Mouse (Mus musculus): ENCODE measurements around the gene Gm20715. TPM values are rescaled to one million over a fixed set of nuclear protein-coding genes. Genes with fewer than 3 reads are reported as not detected.

Gm20715 gene
- polyA plus RNA-seq, 1 experiment from 2014 or later: not detected

DNA sequence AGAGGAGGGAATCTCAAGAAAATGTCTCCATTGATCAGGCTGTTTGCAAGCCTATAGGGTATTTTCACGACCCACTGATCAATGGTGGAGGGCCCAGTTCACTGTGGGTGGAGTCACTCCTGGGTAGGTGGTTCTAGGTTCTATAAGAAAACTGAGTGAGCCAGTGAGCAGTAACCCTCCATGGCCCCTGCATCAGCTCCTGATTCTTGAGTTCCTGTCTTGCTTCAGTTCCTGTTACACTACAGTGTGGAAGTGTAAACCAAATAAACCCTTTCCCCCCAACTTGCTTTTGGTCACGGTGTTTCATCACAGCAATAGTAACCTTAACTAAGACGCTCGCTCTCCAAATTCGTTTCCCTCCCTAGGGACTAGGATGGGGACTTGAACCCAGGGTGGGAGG lies 21.1 kb upstream of the Gm20715 start:
- Histone ChIP-seq H3K4me2 (ENCODE audit: low read length) (no peak overlapping the region), H3K9ac (ENCODE audit: low read length) (no peak overlapping the region), H3K4me3 (ENCODE audit: control insufficient read depth in 1 of 2, insufficient read depth in 1 of 2, low read depth in 1 of 2, low read length in 2 of 2) (no peak overlapping the region), H3K27me3 (ENCODE audit: control insufficient read depth, insufficient read depth, low read length) (no peaks in the 10 kb centered on the region), H3K9me3 (ENCODE audit: control insufficient read depth, low read length) (no peaks in the 10 kb centered on the region), H3K36me3 (ENCODE audit: control insufficient read depth, insufficient read depth, low read length) (peaks cover 53% of the 10 kb centered on the region), H3K4me1 (ENCODE audit: control insufficient read depth in 2 of 2, insufficient read depth in 2 of 2, low read length in 2 of 2) (peaks cover under 1% of the 10 kb centered on the region in 2 experiments; a peak in 2 of 4 replicates), H3K27ac (replicated peaks in 1 of 2; ENCODE audit: control insufficient read depth in 1 of 2, insufficient read depth in 1 of 2, low read depth in 2 of 2, low read length in 2 of 2) (no peak overlapping the region)
- no peak for ATAC-seq (ENCODE audit: insufficient number of reproducible peaks, insufficient read depth, low FRiP score, low read depth)
- 82% methylated on average over 5 of the region's 5 CpGs for whole genome bisulfite sequencing

DNA sequence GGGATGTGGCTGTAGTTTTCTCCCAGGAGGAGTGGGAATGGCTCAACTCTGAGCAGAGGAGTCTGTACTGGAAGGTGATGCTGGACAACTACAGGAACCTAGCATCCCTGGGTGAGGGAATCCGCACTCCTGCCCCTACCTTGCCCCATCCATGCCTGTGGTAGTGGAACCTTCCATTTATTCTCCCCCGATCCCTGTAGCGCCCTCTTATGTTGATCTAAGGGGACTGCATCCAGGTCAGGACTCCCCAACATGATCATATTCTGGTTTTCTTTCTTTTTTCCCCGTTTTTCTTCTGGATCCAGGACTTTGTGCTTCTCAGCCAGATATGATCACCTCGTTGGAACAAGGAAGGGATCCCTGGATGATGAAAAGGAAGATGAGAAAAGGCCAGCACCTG lies 20.6 kb upstream of the Gm20715 start:
- no peak for ATAC-seq (ENCODE audit: insufficient number of reproducible peaks, insufficient read depth, low FRiP score, low read depth)
- Histone ChIP-seq H3K9me3 (ENCODE audit: control insufficient read depth, low read length) (no peaks in the 10 kb centered on the region), H3K4me2 (ENCODE audit: low read length) (no peak overlapping the region), H3K27me3 (ENCODE audit: control insufficient read depth, insufficient read depth, low read length) (no peaks in the 10 kb centered on the region), H3K27ac (replicated peaks in 1 of 2; ENCODE audit: control insufficient read depth in 1 of 2, insufficient read depth in 1 of 2, low read depth in 2 of 2, low read length in 2 of 2) (no peak overlapping the region), H3K9ac (ENCODE audit: low read length) (no peak overlapping the region), H3K4me3 (ENCODE audit: control insufficient read depth in 1 of 2, insufficient read depth in 1 of 2, low read depth in 1 of 2, low read length in 2 of 2) (no peak overlapping the region), H3K4me1 (ENCODE audit: control insufficient read depth in 2 of 2, insufficient read depth in 2 of 2, low read length in 2 of 2) (no peaks in the 10 kb centered on the region), H3K36me3 (ENCODE audit: control insufficient read depth, insufficient read depth, low read length) (peaks cover 58% of the 10 kb centered on the region)
- WGBS: 59% methylated on average over 5 of the region's 5 CpGs

DNA sequence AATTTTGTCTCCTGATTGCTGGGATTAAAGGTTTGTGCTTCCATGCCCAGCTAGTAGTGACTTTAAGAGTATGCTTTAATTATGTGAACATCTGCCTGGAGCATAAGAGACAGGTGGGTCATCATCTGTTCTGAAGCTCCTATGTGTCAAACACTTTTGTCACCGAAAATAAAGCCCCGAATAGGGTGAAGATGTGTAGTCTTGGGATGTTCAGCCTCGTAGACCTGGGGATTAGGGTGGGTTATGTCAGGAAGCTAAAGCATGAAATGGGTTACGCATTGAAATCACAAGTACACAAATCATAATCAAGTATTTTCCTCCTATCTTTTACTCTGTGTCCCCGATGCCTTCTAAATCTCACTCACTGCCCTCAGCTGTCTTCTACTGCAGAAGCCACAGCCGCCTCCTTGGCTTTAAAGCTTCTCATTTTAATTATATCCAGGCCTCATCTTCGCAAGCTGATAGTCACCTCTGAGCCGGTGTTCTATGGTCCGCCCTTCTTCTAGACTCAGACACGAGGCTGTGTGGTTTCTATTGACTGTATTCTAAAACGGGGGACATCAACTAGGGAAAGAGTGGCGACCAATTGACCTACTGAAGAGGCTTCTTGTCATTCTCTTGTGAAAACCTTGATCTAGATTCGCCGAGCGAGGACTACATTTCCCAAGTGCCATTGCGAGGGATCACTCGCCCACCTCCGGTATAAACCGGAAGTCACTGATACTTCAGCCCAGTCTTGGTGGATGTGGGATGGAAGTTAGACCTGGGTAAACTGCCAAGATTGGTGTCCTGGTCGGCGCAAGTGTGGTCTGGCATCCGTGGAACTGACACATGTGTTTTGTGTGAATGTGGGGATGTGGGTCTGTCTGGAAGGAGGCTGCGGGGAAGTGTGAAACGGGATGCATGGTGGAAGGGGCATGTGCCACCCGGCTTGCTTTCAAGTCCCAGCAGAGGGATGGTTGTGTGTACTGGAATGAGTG lies 11.8 kb upstream of the Gm20715 start, which contains the start of gene Smim17:
Smim17 (plus strand) TSS at position 720 of the 980 bp plus-strand sequence.
- H3K4me3 ChIP-seq (ENCODE audit: control insufficient read depth in 1 of 2, insufficient read depth in 1 of 2, low read depth in 1 of 2, low read length in 2 of 2): peak within 1 kb of the TSS; percentile 54 to 61
- no peaks in the 10 kb centered on the region for H3K9me3 ChIP-seq (ENCODE audit: control insufficient read depth, low read length)
- no peak within 1 kb of the TSS for H3K27ac ChIP-seq (replicated peaks in 1 of 2; ENCODE audit: control insufficient read depth in 1 of 2, insufficient read depth in 1 of 2, low read depth in 2 of 2, low read length in 2 of 2)
- H3K27me3 ChIP-seq (ENCODE audit: control insufficient read depth, insufficient read depth, low read length): no peaks in the 10 kb centered on the region
- peak; percentile 66; the same call in 1 of the 2 replicates for ATAC-seq (ENCODE audit: insufficient number of reproducible peaks, insufficient read depth, low FRiP score, low read depth)
- peak within 1 kb of the TSS; percentile 62 for H3K9ac ChIP-seq (ENCODE audit: low read length)
- 25% methylated on average over 25 of the region's 25 CpGs for WGBS
- H3K4me1 ChIP-seq (ENCODE audit: control insufficient read depth in 2 of 2, insufficient read depth in 2 of 2, low read length in 2 of 2): peaks cover 2 to 4% of the 10 kb centered on the region in 2 experiments; a peak in 1 of 4 replicates
- H3K4me2 ChIP-seq (ENCODE audit: low read length): peak within 1 kb of the TSS; percentile 74
- peaks cover 25% of the 10 kb centered on the region for H3K36me3 ChIP-seq (ENCODE audit: control insufficient read depth, insufficient read depth, low read length)

DNA sequence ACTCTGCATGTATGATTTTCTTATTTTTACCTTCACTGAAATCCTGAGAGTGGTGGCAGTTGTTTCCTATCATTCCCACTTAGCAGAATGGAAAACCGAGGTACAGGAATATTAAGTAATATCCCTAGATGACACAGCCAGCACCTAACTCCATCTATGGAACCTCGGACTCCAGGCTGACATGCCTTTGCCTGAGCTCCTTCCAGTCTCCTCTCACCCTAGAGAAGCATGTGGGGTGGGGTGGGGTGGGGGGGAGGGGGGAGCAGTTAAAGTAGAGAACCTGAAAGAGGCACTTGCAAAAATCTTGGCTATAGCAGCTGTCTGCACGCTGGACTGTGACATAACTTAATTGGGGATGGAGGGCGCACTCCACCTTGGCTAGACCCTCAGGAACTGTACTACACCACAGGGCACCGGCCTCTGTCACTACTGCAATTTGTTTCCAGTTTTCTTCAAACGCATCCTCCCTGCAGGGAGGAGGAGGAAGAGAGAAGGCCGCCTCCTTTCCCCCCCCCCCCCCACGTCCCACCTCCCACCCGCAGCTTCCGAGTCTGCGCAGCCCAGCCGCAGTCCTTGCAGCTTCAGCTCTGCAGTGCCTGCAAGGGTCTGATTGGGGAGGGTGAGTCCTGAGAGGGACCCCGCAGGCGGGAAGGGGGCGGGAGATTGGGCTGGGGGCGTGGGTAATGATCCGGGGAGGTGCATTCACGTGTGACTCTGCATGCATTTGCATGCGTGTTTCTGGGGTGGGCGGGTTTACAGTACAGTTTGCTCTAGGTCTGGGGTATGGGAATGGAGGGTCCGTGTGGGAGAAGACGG lies 4.8 kb downstream of the Gm20715 start:
- Histone ChIP-seq H3K9me3 (ENCODE audit: control insufficient read depth, low read length) (no peaks in the 10 kb centered on the region), H3K9ac (ENCODE audit: low read length) (no peak overlapping the region), H3K4me2 (ENCODE audit: low read length) (no peak overlapping the region), H3K27ac (replicated peaks in 1 of 2; ENCODE audit: control insufficient read depth in 1 of 2, insufficient read depth in 1 of 2, low read depth in 2 of 2, low read length in 2 of 2) (no peak overlapping the region), H3K4me3 (ENCODE audit: control insufficient read depth in 1 of 2, insufficient read depth in 1 of 2, low read depth in 1 of 2, low read length in 2 of 2) (no peak overlapping the region), H3K4me1 (ENCODE audit: control insufficient read depth in 2 of 2, insufficient read depth in 2 of 2, low read length in 2 of 2) (no peaks in the 10 kb centered on the region), H3K27me3 (ENCODE audit: control insufficient read depth, insufficient read depth, low read length) (no peaks in the 10 kb centered on the region; the same call in 1 of the 2 replicates), H3K36me3 (ENCODE audit: control insufficient read depth, insufficient read depth, low read length) (no peaks in the 10 kb centered on the region)
- 7% methylated on average over 20 of the region's 22 CpGs for WGBS
- no peak for ATAC-seq (ENCODE audit: insufficient number of reproducible peaks, insufficient read depth, low FRiP score, low read depth)

DNA sequence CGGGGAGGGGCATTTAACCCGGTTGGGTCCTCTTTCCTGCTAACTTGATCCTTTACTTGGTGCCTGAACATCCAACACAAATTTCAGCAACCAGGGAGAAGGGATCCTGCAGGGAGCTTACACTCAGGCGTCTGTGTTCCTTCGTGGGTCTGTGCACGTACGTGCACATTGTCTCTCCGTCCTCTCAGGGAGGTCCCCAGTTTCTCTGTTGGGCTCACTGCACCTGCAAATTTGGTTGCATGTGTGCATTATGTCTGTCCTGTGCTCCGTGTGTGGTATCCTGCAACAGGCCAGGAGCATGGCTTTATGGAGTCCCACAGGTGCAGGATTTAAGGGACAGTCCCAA lies 5.3 kb downstream of the Gm20715 start:
- Histone ChIP-seq H3K4me2 (ENCODE audit: low read length) (no peak overlapping the region), H3K4me1 (ENCODE audit: control insufficient read depth in 2 of 2, insufficient read depth in 2 of 2, low read length in 2 of 2) (no peaks in the 10 kb centered on the region), H3K27me3 (ENCODE audit: control insufficient read depth, insufficient read depth, low read length) (no peaks in the 10 kb centered on the region; the same call in 1 of the 2 replicates), H3K36me3 (ENCODE audit: control insufficient read depth, insufficient read depth, low read length) (no peaks in the 10 kb centered on the region), H3K27ac (replicated peaks in 1 of 2; ENCODE audit: control insufficient read depth in 1 of 2, insufficient read depth in 1 of 2, low read depth in 2 of 2, low read length in 2 of 2) (no peak overlapping the region), H3K9ac (ENCODE audit: low read length) (no peak overlapping the region), H3K4me3 (ENCODE audit: control insufficient read depth in 1 of 2, insufficient read depth in 1 of 2, low read depth in 1 of 2, low read length in 2 of 2) (no peak overlapping the region), H3K9me3 (ENCODE audit: control insufficient read depth, low read length) (no peaks in the 10 kb centered on the region)
- 13% methylated on average over 8 of the region's 8 CpGs for WGBS
- no peak for ATAC-seq (ENCODE audit: insufficient number of reproducible peaks, insufficient read depth, low FRiP score, low read depth)

DNA sequence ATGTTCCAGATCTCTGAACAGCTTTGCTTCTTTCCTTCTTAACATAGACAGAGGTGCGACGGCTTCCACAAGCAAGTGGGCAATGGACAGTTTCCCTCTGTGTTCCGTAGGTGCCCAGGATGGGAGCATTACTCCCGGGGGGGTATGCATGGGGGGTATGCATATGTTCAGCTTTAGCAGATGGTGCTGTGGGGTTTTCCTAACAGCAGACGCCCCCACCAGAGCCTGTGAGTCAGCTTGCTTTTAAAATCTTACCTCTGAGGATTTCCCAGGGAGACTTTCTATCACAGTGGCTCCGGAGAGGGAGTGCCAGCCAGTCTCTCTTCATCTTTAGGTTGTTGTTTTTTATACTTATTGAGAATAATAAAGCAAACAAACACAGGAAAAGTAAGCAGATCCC lies 9.8 kb downstream of the Gm20715 start:
- Histone ChIP-seq H3K9me3 (ENCODE audit: control insufficient read depth, low read length) (no peaks in the 10 kb centered on the region), H3K9ac (ENCODE audit: low read length) (no peak overlapping the region), H3K4me2 (ENCODE audit: low read length) (no peak overlapping the region), H3K4me3 (ENCODE audit: control insufficient read depth in 1 of 2, insufficient read depth in 1 of 2, low read depth in 1 of 2, low read length in 2 of 2) (no peak overlapping the region), H3K4me1 (ENCODE audit: control insufficient read depth in 2 of 2, insufficient read depth in 2 of 2, low read length in 2 of 2) (no peaks in the 10 kb centered on the region), H3K27ac (replicated peaks in 1 of 2; ENCODE audit: control insufficient read depth in 1 of 2, insufficient read depth in 1 of 2, low read depth in 2 of 2, low read length in 2 of 2) (no peak overlapping the region), H3K27me3 (ENCODE audit: control insufficient read depth, insufficient read depth, low read length) (no peaks in the 10 kb centered on the region; the same call in 1 of the 2 replicates), H3K36me3 (ENCODE audit: control insufficient read depth, insufficient read depth, low read length) (no peaks in the 10 kb centered on the region)
- 68% methylated on average over 6 of the region's 6 CpGs for WGBS
- ATAC-seq (ENCODE audit: insufficient number of reproducible peaks, insufficient read depth, low FRiP score, low read depth): no peak

DNA sequence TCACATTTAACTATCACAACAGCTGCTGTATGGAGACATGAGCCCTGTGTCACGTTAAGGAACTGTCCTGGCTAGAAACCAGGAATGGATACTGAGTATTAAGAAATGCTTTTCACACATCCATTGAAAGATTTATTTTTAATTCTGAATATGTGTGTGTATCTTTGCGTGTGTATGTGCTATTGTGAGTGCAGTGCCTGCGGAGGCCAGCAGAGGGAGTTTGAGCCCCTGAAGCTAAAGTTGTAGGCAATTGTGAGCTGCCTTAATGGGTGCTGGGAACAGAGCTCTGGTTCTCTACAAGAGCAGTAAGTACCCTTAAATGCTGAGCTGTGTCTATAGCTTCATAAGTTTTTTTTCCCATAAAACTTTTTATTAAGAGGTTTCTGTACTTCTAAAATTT lies 19.3 kb downstream of the Gm20715 start:
- Histone ChIP-seq H3K36me3 (ENCODE audit: control insufficient read depth, insufficient read depth, low read length) (no peaks in the 10 kb centered on the region), H3K9ac (ENCODE audit: low read length) (no peak overlapping the region), H3K4me2 (ENCODE audit: low read length) (no peak overlapping the region), H3K9me3 (ENCODE audit: control insufficient read depth, low read length) (peaks cover 10% of the 10 kb centered on the region; the same call in 1 of the 2 replicates), H3K27ac (replicated peaks in 1 of 2; ENCODE audit: control insufficient read depth in 1 of 2, insufficient read depth in 1 of 2, low read depth in 2 of 2, low read length in 2 of 2) (no peak overlapping the region), H3K4me3 (ENCODE audit: control insufficient read depth in 1 of 2, insufficient read depth in 1 of 2, low read depth in 1 of 2, low read length in 2 of 2) (no peak overlapping the region), H3K4me1 (ENCODE audit: control insufficient read depth in 2 of 2, insufficient read depth in 2 of 2, low read length in 2 of 2) (no peaks in the 10 kb centered on the region), H3K27me3 (ENCODE audit: control insufficient read depth, insufficient read depth, low read length) (no peaks in the 10 kb centered on the region)
- ATAC-seq (ENCODE audit: insufficient number of reproducible peaks, insufficient read depth, low FRiP score, low read depth): no peak
- WGBS: 85% methylated on average over 3 of the region's 3 CpGs
